ENCODE assay signal across 12 mouse cellular contexts in genomic region chr5:81676896-81677295, GRCm38 (mm10).
"Had no signal": no experiment of that assay in that cellular context is flagged by ENCODE, and none has a peak within 500 bp of the region (broad histone marks: within the 10 kb centered on the region; RNA-seq: fewer than 3 reads in every experiment).

No protein-coding gene starts in this region.

- H3K27ac ChIP-seq: layer of hippocampus, adult 2 months; limb, embryonic 10.5 days; liver, embryonic 12.5 days; midbrain, embryonic 10.5 days; neural tube, embryonic 15.5 days had no signal

- H3K4me3 ChIP-seq: layer of hippocampus, adult 2 months; limb, embryonic 10.5 days; liver, embryonic 12.5 days; midbrain, embryonic 10.5 days; myocyte; neural tube, embryonic 15.5 days had no signal

- DNase-seq: lung, embryonic 14.5 days; lung, postnatal 10 days; midbrain, embryonic 14.5 days; spleen, adult 18-20 months; thymus, adult 18-20 months; thymus, postnatal 14 days had no signal

- H3K9ac ChIP-seq: liver, embryonic 12.5 days; lung, embryonic 14.5 days; neural tube, embryonic 15.5 days had no signal

- ATAC-seq: liver, embryonic 12.5 days had no signal

- H3K27me3 ChIP-seq: liver, embryonic 12.5 days; neural tube, embryonic 15.5 days had no signal

- H3K36me3 ChIP-seq: limb, embryonic 10.5 days; liver, embryonic 12.5 days; midbrain, embryonic 10.5 days; neural tube, embryonic 15.5 days had no signal

- H3K4me2 ChIP-seq: liver, embryonic 12.5 days; lung, embryonic 14.5 days; neural tube, embryonic 15.5 days had no signal

- H3K9me3 ChIP-seq: limb, embryonic 10.5 days; liver, embryonic 12.5 days; midbrain, embryonic 10.5 days; neural tube, embryonic 15.5 days had no signal

- H3K4me1 ChIP-seq: liver, embryonic 12.5 days; midbrain, embryonic 10.5 days; neural tube, embryonic 15.5 days had no signal
